Mouse (Mus musculus) ES-E14 (cell line): ENCODE data around the gene Olfr551. TPM values are rescaled to one million over a fixed set of nuclear protein-coding genes. Genes with fewer than 3 reads are reported as not detected.

Experiments used
- DNase-seq: peaks from one replicate; pipeline ENCODE4 v3.0.0-alpha.2; 2013; ENCODE audit warnings: low read depth, low spot score
- H3K27ac ChIP-seq: 2 replicates; pipeline ENCODE4 v1.5.1; 2012; ENCODE audit warnings: low read depth, mild to moderate bottlenecking, low read length, moderate library complexity, mixed read lengths; ENCODE audit not compliant: poor library complexity, insufficient read depth, severe bottlenecking
- H3K36me3 ChIP-seq: 2 replicates; pipeline ENCODE4 v1.6.1; 2012; ENCODE audit warnings: mild to moderate bottlenecking, low read length, moderate library complexity, mixed read lengths; ENCODE audit not compliant: control insufficient read depth, poor library complexity, insufficient read depth, severe bottlenecking
- H3K4me1 ChIP-seq, 2 experiments: fragments of 150-350 bp in 1 of 2; sonication (generic) in 1 of 2; 2 replicates each; pipeline ENCODE4 v1.6.1; 2012; ENCODE audit warnings: low read length in 2 of 2, mild to moderate bottlenecking in 1 of 2, mixed read lengths in 1 of 2; ENCODE audit not compliant: control insufficient read depth in 2 of 2, insufficient read depth in 2 of 2, poor library complexity in 1 of 2
- H3K4me3 ChIP-seq, 2 experiments: fragments of 150-350 bp in 1 of 2; sonication (generic) in 1 of 2; 2 replicates each; pipeline ENCODE4 v1.5.1; 2012; ENCODE audit warnings: low read length in 2 of 2, low read depth in 1 of 2, mild to moderate bottlenecking in 1 of 2, mixed read lengths in 1 of 2; ENCODE audit not compliant: insufficient read depth in 1 of 2, poor library complexity in 1 of 2, severe bottlenecking in 1 of 2
- H3K9ac ChIP-seq: 2 replicates; pipeline ENCODE4 v1.6.1; 2012; ENCODE audit warnings: low read depth, mild to moderate bottlenecking, low read length, mixed read lengths; ENCODE audit not compliant: poor library complexity, insufficient read depth, severe bottlenecking
- H3K9me3 ChIP-seq: fragments of 150-350 bp; sonication (generic); 2 replicates; pipeline ENCODE4 v1.6.1; 2012; ENCODE audit warnings: low read depth, mild to moderate bottlenecking, low read length; ENCODE audit not compliant: control insufficient read depth, insufficient read depth
- CHD2 ChIP-seq: IDR thresholded peaks from 2 replicates; pipeline ENCODE4 v1.6.1; 2014; ENCODE audit warnings: mild to moderate bottlenecking, low read depth, low read length, inconsistent platforms
- HCFC1 ChIP-seq: IDR thresholded peaks from 2 replicates; pipeline ENCODE4 v1.6.1; 2012; ENCODE audit warnings: low read length, inconsistent platforms, borderline replicate concordance; ENCODE audit not compliant: insufficient read depth
- MAFK ChIP-seq: IDR thresholded peaks from 2 replicates; pipeline ENCODE4 v1.6.1; 2014; ENCODE audit warnings: mild to moderate bottlenecking, low read depth, low read length, inconsistent platforms; ENCODE audit not compliant: insufficient read depth
- ZC3H11A ChIP-seq: IDR thresholded peaks from 2 replicates; pipeline ENCODE4 v1.6.1; 2012; ENCODE audit warnings: low read depth, mild to moderate bottlenecking, inconsistent platforms, low read length, borderline replicate concordance
- ZNF384 ChIP-seq: IDR thresholded peaks from 2 replicates; pipeline ENCODE4 v1.6.1; 2012; ENCODE audit warnings: low read depth, low read length, inconsistent platforms
- in situ Hi-C, 2 experiments: fragments of 600-800 bp; cut with MboI; formaldehyde crosslinking; loops; one replicate each; pipeline ENCODE4 v1.15.1; 2025; ENCODE audit warnings: low sequenced_read_pairs in 2 of 2, inconsistent platforms in 1 of 2; ENCODE audit not compliant: unreplicated experiment in 2 of 2
- total RNA-seq: library from RNA; depleted of rRNA; stranded (reverse); fragments of 300-350 nt; gene quantifications from 2 replicates; pipeline ENCODE4 v1.2.3, GENCODE M21; 2012

Olfr551 gene
- total RNA-seq, 1 experiment, result not detected

DNA sequence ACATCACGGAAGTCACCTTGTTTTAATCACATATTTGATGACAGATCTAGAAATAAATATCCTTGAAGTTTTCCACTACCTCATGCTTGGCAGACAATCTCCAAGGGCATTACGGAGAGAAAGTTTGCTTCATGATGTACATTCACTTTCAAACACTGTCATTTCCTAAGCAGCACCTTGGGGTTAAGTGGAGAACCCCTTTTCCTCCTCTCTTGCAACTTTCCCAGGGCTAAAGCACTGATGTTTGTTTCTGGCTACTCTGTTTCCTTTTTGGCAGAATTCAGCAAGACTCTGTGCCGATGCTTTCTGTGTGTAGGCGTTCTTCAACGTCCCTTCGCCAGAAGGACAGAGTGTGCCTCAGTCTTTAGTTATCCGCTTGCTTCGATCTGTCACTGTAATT is 20.5 kb downstream of the Olfr551 start, which contains the start of gene Olfr550:
TSS of gene Olfr550 (plus strand) at position 301 of the 400 bp plus-strand sequence.
- Histone ChIP-seq H3K9ac (no peak within 1 kb of the TSS), H3K36me3 (no peaks in the 10 kb centered on the region), H3K4me3 (no peak within 1 kb of the TSS), H3K9me3 (no peaks in the 10 kb centered on the region), H3K27ac (no peak within 1 kb of the TSS), H3K4me1 (no peaks in the 10 kb centered on the region)
- TF ChIP-seq ZNF384 (no peak), CHD2 (no peak), ZC3H11A (no peak), MAFK (no peak), HCFC1 (no peak)
- in situ Hi-C loops, result no loop called here
- DNase-seq, result no peak

DNA sequence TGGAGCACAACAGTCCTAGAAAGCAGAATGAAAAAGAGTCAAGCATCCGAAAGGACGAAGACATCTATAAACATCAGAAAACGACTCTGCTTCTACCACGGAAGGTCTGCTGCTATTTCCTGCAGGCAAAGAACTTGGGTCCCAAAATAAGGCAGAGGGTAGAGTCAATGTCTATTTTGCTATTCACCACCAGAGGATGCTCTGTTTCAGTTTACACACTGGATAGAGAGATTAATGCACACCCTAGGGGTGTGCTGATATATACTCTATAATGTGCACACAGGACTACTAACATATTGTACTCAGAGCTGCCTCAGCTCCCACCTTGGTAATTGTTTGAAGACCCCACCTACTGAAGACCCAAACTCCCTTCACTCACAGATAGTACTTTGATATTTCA is 25.5 kb downstream of the Olfr551 start:
- Histone ChIP-seq H3K9me3 (no peaks in the 10 kb centered on the region), H3K27ac (no peak overlapping the region), H3K4me3 (no peak overlapping the region), H3K4me1 (no peaks in the 10 kb centered on the region), H3K36me3 (no peaks in the 10 kb centered on the region), H3K9ac (no peak overlapping the region)
- in situ Hi-C loops, result no loop called here
- no peak for TF ChIP-seq HCFC1
- TF ChIP-seq ZC3H11A, result no peak
- TF ChIP-seq CHD2, result no peak
- no peak for TF ChIP-seq ZNF384
- TF ChIP-seq MAFK, result no peak
- DNase-seq, result no peak

DNA sequence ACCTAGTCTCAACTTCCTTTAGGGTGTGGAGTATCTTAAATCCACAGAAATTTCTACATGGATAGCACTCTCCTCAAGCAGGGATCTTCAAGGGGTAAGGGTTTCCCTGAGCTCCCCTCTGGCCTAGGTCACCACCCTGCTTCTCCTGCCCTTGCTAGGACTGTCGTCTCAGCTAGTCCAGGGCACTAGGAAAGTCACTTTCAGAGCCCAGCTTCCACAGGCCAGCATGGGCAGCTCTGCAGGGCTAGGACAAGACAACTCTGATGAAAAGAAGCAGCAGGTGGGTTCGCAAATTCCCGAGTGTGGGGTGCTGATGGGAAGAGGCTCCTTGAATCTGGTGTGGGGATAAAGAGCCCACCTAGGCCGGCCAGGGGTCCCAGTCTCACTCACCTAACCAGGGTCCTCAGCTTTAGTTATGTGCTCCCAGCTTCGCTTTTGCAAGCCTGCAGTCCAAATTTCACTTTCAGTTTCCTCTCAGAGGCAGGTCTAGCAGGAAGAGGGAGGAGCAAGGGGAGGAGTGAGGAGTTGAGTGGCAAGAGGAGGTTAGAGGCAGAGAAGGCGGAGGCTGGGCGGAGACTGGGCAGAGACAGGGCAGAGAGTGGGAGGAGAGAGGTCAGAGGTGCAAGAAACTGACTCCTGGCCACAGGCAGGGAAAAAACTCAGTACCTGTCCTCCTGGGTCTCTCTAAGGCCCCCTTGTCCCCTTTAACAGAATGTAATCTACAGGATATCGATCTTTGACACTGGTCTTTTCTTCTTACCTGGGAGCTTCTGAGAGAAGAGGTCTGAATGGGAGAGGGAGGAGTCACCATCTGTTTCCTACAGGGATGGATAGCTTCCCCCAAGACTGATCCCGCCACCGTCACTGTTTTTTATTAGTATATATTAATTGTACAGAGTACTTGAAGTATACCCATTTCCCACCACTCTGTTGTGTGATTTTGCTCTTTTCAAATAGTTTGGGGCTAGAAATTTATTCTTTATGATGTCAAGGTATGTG is 26.4 kb downstream of the Olfr551 start, which contains the start of gene Trim21:
TSS of gene Trim21 (minus strand) at position 488 of the 999 bp plus-strand sequence.
- in situ Hi-C loops, result no loop called here
- Histone ChIP-seq H3K4me3 (peak within 1 kb of the TSS; percentile 22 to 67), H3K9ac (peak within 1 kb of the TSS; percentile 41; the same call in 1 of the 2 replicates), H3K9me3 (no peaks in the 10 kb centered on the region), H3K27ac (no peak within 1 kb of the TSS), H3K4me1 (no peaks in the 10 kb centered on the region), H3K36me3 (no peaks in the 10 kb centered on the region)
- TF ChIP-seq HCFC1 (no peak), ZNF384 (no peak), CHD2 (no peak), MAFK (no peak), ZC3H11A (no peak)
- peak; percentile 88 for DNase-seq

DNA sequence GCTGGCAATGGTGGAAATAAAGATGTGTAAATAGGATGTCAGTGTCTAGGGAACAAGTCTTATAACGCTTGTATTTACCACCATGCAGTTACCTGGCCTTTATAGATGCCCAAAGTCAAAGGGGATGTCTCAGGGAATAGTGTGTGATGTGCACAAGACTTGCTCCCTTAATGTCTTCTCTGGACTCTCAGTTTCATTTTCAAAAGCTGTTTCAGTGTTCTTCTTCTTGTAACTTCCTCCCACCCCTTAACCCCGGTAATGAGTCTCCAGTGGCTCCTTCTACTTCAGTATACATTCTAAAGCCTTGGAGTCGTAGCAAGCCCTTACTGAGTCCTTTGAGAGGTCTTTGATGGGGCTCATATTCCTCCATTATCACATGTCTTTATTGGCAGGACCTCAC is 38.4 kb downstream of the Olfr551 start:
- Histone ChIP-seq H3K4me3 (no peak overlapping the region), H3K27ac (no peak overlapping the region), H3K4me1 (no peaks in the 10 kb centered on the region), H3K9me3 (no peaks in the 10 kb centered on the region), H3K9ac (no peak overlapping the region), H3K36me3 (no peaks in the 10 kb centered on the region)
- no peak for DNase-seq
- TF ChIP-seq ZNF384, result no peak
- in situ Hi-C loops, result no loop called here
